Mouse (Mus musculus) kidney, postnatal 36 days (tissue): ENCODE results near the gene Cebpb.

Experiments used
- DNase-seq, 2 experiments: peaks; one replicate each; pipeline ENCODE4 v3.0.0; 2021 to 2022; ENCODE audit warnings: mixed read lengths in 2 of 2

The Cebpb gene

GRCm38 (mm10) chr2:167688498-167689451 is at the start of gene Cebpb:
Gene Cebpb (plus strand): TSS chr2:167688915.
- peak; percentile 88 to 91 for DNase-seq

GRCm38 (mm10) chr2:167640279-167640678 is 48.4 kb upstream of the Cebpb start:
- DNase-seq, result peak in 1 of 2 experiments; percentile 78

GRCm38 (mm10) chr2:167641337-167641736 is 47.4 kb upstream of the Cebpb start:
- DNase-seq, result peak; percentile 80 to 89

GRCm38 (mm10) chr2:167642164-167642563 is 46.6 kb upstream of the Cebpb start:
- DNase-seq, result peak; percentile 51 to 57

- DNase-seq, result peak in 1 of 2 experiments; percentile 58
Measured at GRCm38 (mm10) chr2:167643356-167644052, 45.2 kb upstream of the Cebpb start.

- no peak for DNase-seq
Measured at GRCm38 (mm10) chr2:167646411-167646810, 42.3 kb upstream of the Cebpb start.

GRCm38 (mm10) chr2:167649290-167650032 is 39.3 kb upstream of the Cebpb start:
- DNase-seq, result no peak

- no peak for DNase-seq
Measured at GRCm38 (mm10) chr2:167651622-167652021, 37.1 kb upstream of the Cebpb start.

- no peak for DNase-seq
Measured at GRCm38 (mm10) chr2:167652694-167653093, 36.0 kb upstream of the Cebpb start.

- peak; percentile 62 to 66 for DNase-seq
Measured at GRCm38 (mm10) chr2:167654911-167655600, 33.7 kb upstream of the Cebpb start.

- peak; percentile 65 to 78 for DNase-seq
Measured at GRCm38 (mm10) chr2:167656629-167657478, 31.9 kb upstream of the Cebpb start.

- peak in 1 of 2 experiments; percentile 53 for DNase-seq
Measured at GRCm38 (mm10) chr2:167657973-167658372, 30.7 kb upstream of the Cebpb start.

GRCm38 (mm10) chr2:167658712-167659111 is 30.0 kb upstream of the Cebpb start:
- DNase-seq, result peak in 1 of 2 experiments; percentile 44

- DNase-seq, result no peak
Measured at GRCm38 (mm10) chr2:167659177-167659846, 29.4 kb upstream of the Cebpb start.

- DNase-seq, result peak; percentile 95 to 96
Measured at GRCm38 (mm10) chr2:167659847-167660610, 28.7 kb upstream of the Cebpb start.

GRCm38 (mm10) chr2:167660611-167660971 is 28.1 kb upstream of the Cebpb start:
- peak in 1 of 2 experiments; percentile 39 for DNase-seq

GRCm38 (mm10) chr2:167661270-167662203 is 27.2 kb upstream of the Cebpb start, which contains the start of gene Gm20431:
Gene Gm20431 (minus strand): TSS chr2:167661496.
- peak; percentile 97 to 100 for DNase-seq

GRCm38 (mm10) chr2:167662713-167663112 is 26.0 kb upstream of the Cebpb start:
- DNase-seq, result peak; percentile 71 to 73
